Mouse (Mus musculus): ENCODE measurements around the gene Slfn2.
"Not testable (repeated sequence)": the region's sequence is repeated elsewhere in the genome, so short reads cannot be mapped to it uniquely, and the experiment has no call there.

The Slfn2 gene

GRCm38 (mm10) chr11:83064946-83065345 lies at the start of gene Slfn2:
Slfn2 (plus strand) TSS chr11:83065112.
- DNase-seq (ENCODE audit: low read depth, low spot score) = no peak

GRCm38 (mm10) chr11:83016093-83016492 lies 48.8 kb upstream of the Slfn2 start:
- no peak for DNase-seq (ENCODE audit: low read depth, low spot score)

GRCm38 (mm10) chr11:83019561-83020519 lies 45.1 kb upstream of the Slfn2 start:
- not testable (repeated sequence) for DNase-seq (ENCODE audit: low read depth, low spot score)

GRCm38 (mm10) chr11:83020621-83021020 lies 44.3 kb upstream of the Slfn2 start, which contains the start of gene Slfn8:
Slfn8 (minus strand) TSS chr11:83020810.
- DNase-seq (ENCODE audit: low read depth, low spot score) = no peak

- not testable (repeated sequence) for DNase-seq (ENCODE audit: low read depth, low spot score)
Observed at GRCm38 (mm10) chr11:83038686-83039085, 26.2 kb upstream of the Slfn2 start.

GRCm38 (mm10) chr11:83039156-83039555 lies 25.8 kb upstream of the Slfn2 start:
- no peak for DNase-seq (ENCODE audit: low read depth, low spot score)

GRCm38 (mm10) chr11:83039796-83040195 lies 25.1 kb upstream of the Slfn2 start:
- no peak for DNase-seq (ENCODE audit: low read depth, low spot score)

GRCm38 (mm10) chr11:83040325-83040724 lies 24.6 kb upstream of the Slfn2 start:
- peak; percentile 38 for DNase-seq (ENCODE audit: low read depth, low spot score)

- DNase-seq (ENCODE audit: low read depth, low spot score) = no peak
Observed at GRCm38 (mm10) chr11:83041000-83041399, 23.9 kb upstream of the Slfn2 start.

- DNase-seq (ENCODE audit: low read depth, low spot score) = no peak
Observed at GRCm38 (mm10) chr11:83043891-83044290, 21.0 kb upstream of the Slfn2 start.

- DNase-seq (ENCODE audit: low read depth, low spot score) = no peak
Observed at GRCm38 (mm10) chr11:83045642-83046041, 19.3 kb upstream of the Slfn2 start.

- peak; percentile 42 for DNase-seq (ENCODE audit: low read depth, low spot score)
Observed at GRCm38 (mm10) chr11:83057863-83058262, 7.0 kb upstream of the Slfn2 start.

- DNase-seq (ENCODE audit: low read depth, low spot score) = no peak
Observed at GRCm38 (mm10) chr11:83060412-83061020, 4.4 kb upstream of the Slfn2 start.

GRCm38 (mm10) chr11:83061806-83062205 lies 3.1 kb upstream of the Slfn2 start:
- DNase-seq (ENCODE audit: low read depth, low spot score) = no peak

GRCm38 (mm10) chr11:83063126-83063525 lies 1.8 kb upstream of the Slfn2 start:
- no peak for DNase-seq (ENCODE audit: low read depth, low spot score)

- no peak for DNase-seq (ENCODE audit: low read depth, low spot score)
Observed at GRCm38 (mm10) chr11:83063941-83064349, 967 bp upstream of the Slfn2 start.

- no peak for DNase-seq (ENCODE audit: low read depth, low spot score)
Observed at GRCm38 (mm10) chr11:83065441-83066344, 781 bp downstream of the Slfn2 start.

- DNase-seq (ENCODE audit: low read depth, low spot score) = no peak
Observed at GRCm38 (mm10) chr11:83066640-83067531, 2.0 kb downstream of the Slfn2 start.

- DNase-seq (ENCODE audit: low read depth, low spot score) = peak; percentile 5
Observed at GRCm38 (mm10) chr11:83067982-83068694, 3.2 kb downstream of the Slfn2 start.

Measured in WW6 (cell line).